Mouse (Mus musculus): ENCODE results near the gene Pmepa1.

- TF ChIP-seq POLR2A (IDR thresholded peaks at IDR 0.05; ENCODE audit: insufficient read length, low read depth): no peak
- TF ChIP-seq MAX (IDR thresholded peaks at IDR 0.05; ENCODE audit: low read depth): no peak
- no peak for TF ChIP-seq MYOD1 (IDR thresholded peaks at IDR 0.05; ENCODE audit: control insufficient read depth in 1 of 3, insufficient read length in 2 of 3, low read depth in 2 of 3)
- TF ChIP-seq SRF (IDR thresholded peaks at IDR 0.05; ENCODE audit: control insufficient read depth, insufficient read length, low read depth): no peak
- no peak for TF ChIP-seq E2F4 (IDR thresholded peaks at IDR 0.05; ENCODE audit: insufficient read depth)
- no peak for TF ChIP-seq MYOG (IDR thresholded peaks at IDR 0.05; ENCODE audit: control insufficient read depth in 1 of 3, insufficient read depth in 1 of 3, insufficient read length in 2 of 3, low read depth in 2 of 3)
- no peak for TF ChIP-seq USF1 (IDR thresholded peaks at IDR 0.05; ENCODE audit: low read depth)
- TF ChIP-seq REST (IDR thresholded peaks at IDR 0.05; ENCODE audit: insufficient read depth, insufficient read length): no peak
- TF ChIP-seq CEBPB (IDR thresholded peaks at IDR 0.05; ENCODE audit: insufficient read depth, poor library complexity, severe bottlenecking): no peak
- no peak for TF ChIP-seq TCF12 (IDR thresholded peaks at IDR 0.05; ENCODE audit: insufficient read depth, poor library complexity, severe bottlenecking)
- no peak for TF ChIP-seq TCF3 (IDR thresholded peaks at IDR 0.05; ENCODE audit: insufficient read length, low read depth)
These were observed 59.5 kb downstream of the Pmepa1 start for GRCm38 (mm10) chr2:173216840-173217239.
